Comparison of ENCODE assay signal across 8 mouse cellular contexts in genomic region chr6:37299562-37300390, GRCm38 (mm10). TPM values are rescaled to one million over a fixed set of nuclear protein-coding genes. Genes with fewer than 3 reads are reported as not detected.
DNase-seq lines count a peak whose midpoint lies in the region; ATAC-seq and TF ChIP-seq lines count a peak whose summit lies in the region.

Gene Dgki (minus strand): TSS chr6:37300184.

- peak within 1 kb of the TSS; percentile 98 for H3K4me2 ChIP-seq in heart, embryonic 11.5 days
- peak within 1 kb of the TSS; percentile 68 for H3K4me2 ChIP-seq in liver, embryonic 12.5 days

- H3K9me3 ChIP-seq in heart, embryonic 11.5 days (replicated peaks; ENCODE audit: control insufficient read depth, low read length) = no peaks in the 10 kb centered on the region
- H3K9me3 ChIP-seq in liver, embryonic 12.5 days (replicated peaks) = no peaks in the 10 kb centered on the region

- TF ChIP-seq POLR2A in cortical plate, adult 2 months (IDR thresholded peaks at IDR 0.05; ENCODE audit: extremely low read depth, insufficient read depth, low read length) = peak; percentile 82

- H3K27ac ChIP-seq in cortical plate, adult 2 months (ENCODE audit: insufficient read depth, low read length) = peak within 1 kb of the TSS; percentile 96
- H3K27ac ChIP-seq in heart, embryonic 11.5 days (ENCODE audit: low read depth, low read length) = no peak within 1 kb of the TSS
- H3K27ac ChIP-seq in liver, embryonic 12.5 days = no peak within 1 kb of the TSS

- peak; percentile 26 for DNase-seq in thymus, postnatal 4 days
- DNase-seq in thymus, postnatal 10 days (ENCODE audit: low spot score in 2 of 2) = no peak
- DNase-seq in kidney, postnatal 25 days = peak; percentile 4 to 39
- DNase-seq in retina, postnatal 7 days (ENCODE audit: low read depth, low spot score) = peak; percentile 41
- DNase-seq in thymus, postnatal 0 days (ENCODE audit: low spot score) = no peak

- 0 out of 2 replicates have a peak, but pooled peaks have one; percentile 39 for ATAC-seq in heart, embryonic 11.5 days (replicated peaks; ENCODE audit: insufficient number of reproducible peaks, low FRiP score, low TSS enrichment)
- ATAC-seq in liver, embryonic 12.5 days = no peak

- H3K36me3 ChIP-seq in heart, embryonic 11.5 days (ENCODE audit: control insufficient read depth, insufficient read depth, low read length) = no peaks in the 10 kb centered on the region
- no peaks in the 10 kb centered on the region for H3K36me3 ChIP-seq in liver, embryonic 12.5 days

- no peak for TF ChIP-seq CTCF in cortical plate, adult 2 months (IDR thresholded peaks at IDR 0.05; ENCODE audit: extremely low read depth, insufficient read depth, low read length)

- H3K4me3 ChIP-seq in cortical plate, adult 2 months (ENCODE audit: insufficient read depth, low read length) = peak within 1 kb of the TSS; percentile 98
- peak within 1 kb of the TSS; percentile 71 for H3K4me3 ChIP-seq in heart, embryonic 11.5 days (ENCODE audit: low read depth, low read length)
- H3K4me3 ChIP-seq in liver, embryonic 12.5 days = peak within 1 kb of the TSS; percentile 49

- peak within 1 kb of the TSS; percentile 69; the same call in 1 of the 2 replicates for H3K9ac ChIP-seq in heart, embryonic 11.5 days (ENCODE audit: low read depth, low read length)
- no peak within 1 kb of the TSS for H3K9ac ChIP-seq in liver, embryonic 12.5 days

- under 1% methylated on average over 56 of the region's 65 CpGs for WGBS in heart, embryonic 11.5 days (ENCODE audit: insufficient replicate concordance)
- under 1% methylated on average over 63 of the region's 65 CpGs for WGBS in liver, embryonic 12.5 days (ENCODE audit: insufficient replicate concordance)

- peaks cover 8% of the 10 kb centered on the region; the same call in 1 of the 2 replicates for H3K4me1 ChIP-seq in cortical plate, adult 2 months (ENCODE audit: control insufficient read depth, insufficient read depth, low read length)
- 0 out of 2 replicates have a peak, but pooled peaks cover 2% of the 10 kb centered on the region for H3K4me1 ChIP-seq in heart, embryonic 11.5 days (ENCODE audit: control insufficient read depth, insufficient read depth, low read length)
- H3K4me1 ChIP-seq in liver, embryonic 12.5 days = peaks cover 8% of the 10 kb centered on the region; the same call in 1 of the 2 replicates

- peaks cover 43% of the 10 kb centered on the region for H3K27me3 ChIP-seq in heart, embryonic 11.5 days (ENCODE audit: control insufficient read depth, insufficient read depth, low read length)
- H3K27me3 ChIP-seq in liver, embryonic 12.5 days (replicated peaks) = peaks cover 55% of the 10 kb centered on the region

RNA-seq across cellular contexts. Expression of gene Dgki, which starts in this region (rescaled TPM):
- polyA plus RNA-seq in cortical plate, adult 2 months (2012; rRNA removed) = 12.3 and 12.9 TPM in 2 replicates
- 1.0 and 1.1 TPM in 2 replicates for polyA plus RNA-seq in heart, embryonic 11.5 days (2014; fragmentation: Nextera tagmentation; extraction: Ambion mirVana)
- 0.06 and 0.16 TPM in 2 replicates for polyA plus RNA-seq in liver, embryonic 12.5 days (2016; fragmentation: Nextera tagmentation; extraction: Ambion mirVana)
- polyA plus RNA-seq in thymus, postnatal 0 days (2015; fragmentation: Nextera tagmentation; extraction: Ambion mirVana) = 0.14 and 0.19 TPM in 2 replicates

Comparison
In these comparisons a context has a peak if more than half of its experiments do, and no peak if none do; other contexts are left out.
1. DNase-seq: peak in thymus, postnatal 4 days (single experiment), kidney, postnatal 25 days (2 of 2) and retina, postnatal 7 days (single experiment); none in thymus, postnatal 10 days (0 of 2) and thymus, postnatal 0 days (single experiment).
2. Peak in every context shown above with its lines, with median percentiles within 50 percentile points of each other: H3K4me3 ChIP-seq.